Mouse (Mus musculus) G1E (cell line): Measurements from ENCODE around the gene Hipk2. TPM values are rescaled to one million over a fixed set of nuclear protein-coding genes. Genes with fewer than 3 reads are reported as not detected.

Source experiments
- ATAC-seq: 2 replicates; pipeline ENCODE4 v1.8.0; 2016; ENCODE audit warnings: mild to moderate bottlenecking; ENCODE audit not compliant: insufficient number of reproducible peaks, poor library complexity, low FRiP score, severe bottlenecking; ENCODE audit errors: extremely low read depth
- DNase-seq: peaks from one replicate; pipeline ENCODE4 v3.0.0; 2012; ENCODE audit warnings: low spot score
- H3K27me3 ChIP-seq: 2 replicates; pipeline ENCODE4 v1.6.1; 2012; ENCODE audit warnings: mild to moderate bottlenecking, low read length, inconsistent platforms; ENCODE audit not compliant: insufficient read depth
- H3K36me3 ChIP-seq: replicated peaks from 2 replicates; pipeline ENCODE3; 2012; ENCODE audit warnings: mild to moderate bottlenecking, inconsistent platforms
- H3K4me1 ChIP-seq: 2 replicates; pipeline ENCODE4 v1.6.1; 2012; ENCODE audit warnings: low read depth, low read length, inconsistent platforms, mixed read lengths; ENCODE audit not compliant: insufficient read depth
- H3K4me3 ChIP-seq: 2 replicates; pipeline ENCODE4 v1.5.1; 2012; ENCODE audit warnings: low read depth, mild to moderate bottlenecking, inconsistent platforms, low read length, moderate library complexity, mixed read lengths
- H3K9me3 ChIP-seq: replicated peaks from 2 replicates; pipeline ENCODE4 v1.6.1; 2012; ENCODE audit warnings: inconsistent platforms
- CTCF ChIP-seq: IDR thresholded peaks from 2 replicates; pipeline ENCODE4 v1.5.1; 2012; ENCODE audit warnings: low read depth, low read length, inconsistent platforms, mixed read lengths
- GATA1 ChIP-seq: IDR thresholded peaks from 2 replicates; pipeline ENCODE4 v1.6.1; 2012; ENCODE audit warnings: borderline replicate concordance, low read length, inconsistent platforms, mixed read lengths
- GATA2 ChIP-seq: IDR thresholded peaks from 2 replicates; pipeline ENCODE4 v1.6.1; 2012; ENCODE audit warnings: low read depth, low read length, inconsistent platforms, borderline replicate concordance
- POLR2AphosphoS5 ChIP-seq: IDR thresholded peaks from 2 replicates; pipeline ENCODE4 v1.6.1; 2012; ENCODE audit warnings: low read depth, low read length, inconsistent platforms; ENCODE audit not compliant: insufficient replicate concordance
- TAL1 ChIP-seq: conservative IDR thresholded peaks from 2 replicates; pipeline ENCODE4 v1.6.1; 2012; ENCODE audit warnings: low read depth, low read length, inconsistent platforms, mixed read lengths
- polyA plus RNA-seq: library from polyadenylated mRNA; stranded (reverse); fragments of >175 nt; gene quantifications from 2 replicates; pipeline ENCODE4 v1.2.3, GENCODE M21; 2012
- total RNA-seq, 2 experiments: library from RNA; stranded (forward) in 1 of 2; stranded (reverse) in 1 of 2; fragments of 200-1000 nt in 1 of 2; fragments of >200 nt in 1 of 2; fragmentation: Nextera tagmentation in 1 of 2; gene quantifications; 2 replicates each; pipeline ENCODE4 v1.2.3; 2014 to 2017

The Hipk2 gene
- total and polyA plus RNA-seq, 3 experiments, result 4.6 to 97.9 (median 39.6) TPM

GRCm38 (mm10) chr6:38695380-38696054 is 180.4 kb downstream of the Hipk2 start:
- Histone ChIP-seq H3K27me3 (no peaks in the 10 kb centered on the region), H3K4me1 (peaks cover 8% of the 10 kb centered on the region; the same call in 1 of the 2 replicates), H3K9me3 (no peaks in the 10 kb centered on the region), H3K36me3 (peaks cover 78% of the 10 kb centered on the region), H3K4me3 (no peak overlapping the region)
- DNase-seq, result peak; percentile 55
- TF ChIP-seq TAL1 (no peak), CTCF (peak; percentile 74; the same call in 1 of the 2 replicates)
- ATAC-seq, result peak; percentile 28

GRCm38 (mm10) chr6:38692556-38692955 is 183.4 kb downstream of the Hipk2 start:
- H3K4me1 ChIP-seq, result peaks cover 8% of the 10 kb centered on the region; the same call in 1 of the 2 replicates
- no peak for ATAC-seq
- H3K36me3 ChIP-seq, result peaks cover 55% of the 10 kb centered on the region

GRCm38 (mm10) chr6:38691052-38691451 is 184.9 kb downstream of the Hipk2 start:
- ATAC-seq (no peak), DNase-seq (no peak)
- Histone ChIP-seq H3K36me3 (peaks cover 45% of the 10 kb centered on the region), H3K9me3 (no peaks in the 10 kb centered on the region), H3K4me1 (peaks cover 11% of the 10 kb centered on the region; the same call in 1 of the 2 replicates), H3K27me3 (no peaks in the 10 kb centered on the region; the same call in 1 of the 2 replicates), H3K4me3 (no peak overlapping the region)
- no peak for TF ChIP-seq POLR2AphosphoS5
- TF ChIP-seq CTCF, result no peak
- TF ChIP-seq GATA1, result no peak
- TF ChIP-seq TAL1, result no peak
- no peak for TF ChIP-seq GATA2

More at GRCm38 (mm10) chr6:38692556-38692955, 183.4 kb downstream of the Hipk2 start:
- Histone ChIP-seq H3K9me3 (no peaks in the 10 kb centered on the region), H3K27me3 (no peaks in the 10 kb centered on the region), H3K4me3 (no peak overlapping the region)
- DNase-seq, result no peak
- TF ChIP-seq GATA2 (no peak), GATA1 (no peak), TAL1 (no peak), CTCF (no peak), POLR2AphosphoS5 (no peak)

GRCm38 (mm10) chr6:38690615-38691014 is 185.3 kb downstream of the Hipk2 start:
- peaks cover 11% of the 10 kb centered on the region; the same call in 1 of the 2 replicates for H3K4me1 ChIP-seq
- no peak for TF ChIP-seq CTCF
- no peak for TF ChIP-seq TAL1
- no peak for TF ChIP-seq POLR2AphosphoS5
- no peak for DNase-seq
- H3K27me3 ChIP-seq, result no peaks in the 10 kb centered on the region; the same call in 1 of the 2 replicates
- H3K36me3 ChIP-seq, result peaks cover 41% of the 10 kb centered on the region
- H3K9me3 ChIP-seq, result no peaks in the 10 kb centered on the region
- no peak for ATAC-seq
- H3K4me3 ChIP-seq, result no peak overlapping the region

- Histone ChIP-seq H3K4me3 (no peak overlapping the region), H3K36me3 (peaks cover 26% of the 10 kb centered on the region), H3K9me3 (peaks cover 2% of the 10 kb centered on the region), H3K4me1 (peaks cover 11% of the 10 kb centered on the region; the same call in 1 of the 2 replicates), H3K27me3 (peaks cover 2% of the 10 kb centered on the region; the same call in 1 of the 2 replicates)
- DNase-seq (no peak), ATAC-seq (no peak)
- TF ChIP-seq GATA1, result no peak
- TF ChIP-seq TAL1, result no peak
- TF ChIP-seq CTCF, result no peak
- no peak for TF ChIP-seq POLR2AphosphoS5
- TF ChIP-seq GATA2, result no peak
Observed at GRCm38 (mm10) chr6:38688841-38689240, 187.1 kb downstream of the Hipk2 start.

GRCm38 (mm10) chr6:38687216-38687615 is 188.7 kb downstream of the Hipk2 start:
- Histone ChIP-seq H3K9me3 (peaks cover 4% of the 10 kb centered on the region), H3K4me3 (no peak overlapping the region; the same call in 1 of the 2 replicates), H3K27me3 (peaks cover 4% of the 10 kb centered on the region; the same call in 1 of the 2 replicates), H3K4me1 (0 out of 2 replicates have a peak, but pooled peaks cover 4% of the 10 kb centered on the region), H3K36me3 (peaks cover 13% of the 10 kb centered on the region)
- ATAC-seq (no peak), DNase-seq (peak; percentile 12)
- TF ChIP-seq POLR2AphosphoS5 (no peak), TAL1 (no peak), CTCF (peak; percentile 29; the same call in 1 of the 2 replicates), GATA2 (no peak), GATA1 (no peak)
